Mouse (Mus musculus) layer of hippocampus, adult 2 months (tissue): ENCODE measurements around the gene Plscr2. TPM values are rescaled to one million over a fixed set of nuclear protein-coding genes. Genes with fewer than 3 reads are reported as not detected.

Experiments
- DNase-seq, 2 experiments: peaks; one replicate each; pipeline ENCODE4 v3.0.0; 2022; ENCODE audit warnings: low spot score in 2 of 2
- H3K27ac ChIP-seq: fragments of 200-600 bp; 2 replicates; pipeline ENCODE4 v1.8.1; 2022
- H3K4me3 ChIP-seq: fragments of 200-600 bp; 2 replicates; pipeline ENCODE4 v1.8.1; 2022; ENCODE audit warnings: mild to moderate bottlenecking
- CTCF ChIP-seq: fragments of 200-600 bp; conservative IDR thresholded peaks from 2 replicates; pipeline ENCODE4 v1.8.1; 2022; ENCODE audit warnings: antibody characterized with exemption, mild to moderate bottlenecking, moderate library complexity
- long read RNA-seq, 2 experiments: library from polyadenylated mRNA; stranded (forward); transcript quantifications; one replicate each; pipeline ENCODE4 v2.0.0; 2021; ENCODE audit warnings: borderline mapping rate in 2 of 2
- total RNA-seq, 2 experiments: library from RNA; stranded (reverse); gene quantifications; 2 replicates each; pipeline ENCODE4 v1.2.3; 2021

Plscr2 gene
- total RNA-seq = 1 to 10 TPM; 2.6 to 3.1 TPM
- long read RNA-seq, experiment 1, partial matches to known transcripts = 0 of 3 reads
- long read RNA-seq, experiment 1, other reads (novel, unspliced or antisense) = 0 of 3 reads
- long read RNA-seq, experiment 2, transcript Plscr2-205 (8 exons, 1,900 nt) = major isoform, 5 of 8 reads
- long read RNA-seq, experiment 2, partial matches to known transcripts = 1 of 8 reads
- long read RNA-seq, experiment 2, other reads (novel, unspliced or antisense) = 0 of 8 reads

GRCm38 (mm10) chr9:92275486-92276207, at the start of gene Plscr2:
Gene Plscr2 (plus strand): TSS chr9:92275602.
- H3K27ac ChIP-seq = peak within 1 kb of the TSS; percentile 68
- TF ChIP-seq CTCF = no peak
- DNase-seq = no peak
- peak within 1 kb of the TSS; percentile 40 for H3K4me3 ChIP-seq

- Histone ChIP-seq H3K27ac (no peak overlapping the region), H3K4me3 (no peak overlapping the region)
- no peak for TF ChIP-seq CTCF
- no peak for DNase-seq
These were observed 49.2 kb upstream of the Plscr2 start for GRCm38 (mm10) chr9:92226127-92226655.

DNA sequence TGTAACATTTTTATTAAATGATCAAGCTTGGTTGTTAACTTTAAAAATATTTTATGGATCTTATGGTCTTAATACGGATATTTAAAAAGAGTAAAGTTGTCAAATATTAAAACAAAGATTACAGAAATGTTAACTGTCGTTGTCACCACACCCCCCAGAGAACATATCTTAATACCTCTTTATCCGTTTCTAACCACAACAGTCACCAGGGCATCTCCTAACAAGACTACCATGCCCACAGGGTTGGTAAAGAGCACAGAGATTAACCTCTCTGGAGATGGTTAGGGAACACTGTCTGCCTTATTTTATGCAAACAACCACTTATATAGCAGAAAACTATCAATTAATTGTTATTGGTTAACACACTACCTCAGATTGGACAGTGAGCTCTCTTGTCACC, 48.6 kb upstream of the Plscr2 start:
- Histone ChIP-seq H3K4me3 (no peak overlapping the region), H3K27ac (no peak overlapping the region)
- DNase-seq = no peak
- TF ChIP-seq CTCF = no peak

GRCm38 (mm10) chr9:92228867-92229832, 46.3 kb upstream of the Plscr2 start:
- TF ChIP-seq CTCF = no peak
- H3K4me3 ChIP-seq = no peak overlapping the region
- H3K27ac ChIP-seq = no peak overlapping the region
- DNase-seq = no peak

GRCm38 (mm10) chr9:92229833-92230205, 45.6 kb upstream of the Plscr2 start:
- DNase-seq = no peak
- no peak overlapping the region for H3K27ac ChIP-seq
- no peak for TF ChIP-seq CTCF
- no peak overlapping the region for H3K4me3 ChIP-seq

DNA sequence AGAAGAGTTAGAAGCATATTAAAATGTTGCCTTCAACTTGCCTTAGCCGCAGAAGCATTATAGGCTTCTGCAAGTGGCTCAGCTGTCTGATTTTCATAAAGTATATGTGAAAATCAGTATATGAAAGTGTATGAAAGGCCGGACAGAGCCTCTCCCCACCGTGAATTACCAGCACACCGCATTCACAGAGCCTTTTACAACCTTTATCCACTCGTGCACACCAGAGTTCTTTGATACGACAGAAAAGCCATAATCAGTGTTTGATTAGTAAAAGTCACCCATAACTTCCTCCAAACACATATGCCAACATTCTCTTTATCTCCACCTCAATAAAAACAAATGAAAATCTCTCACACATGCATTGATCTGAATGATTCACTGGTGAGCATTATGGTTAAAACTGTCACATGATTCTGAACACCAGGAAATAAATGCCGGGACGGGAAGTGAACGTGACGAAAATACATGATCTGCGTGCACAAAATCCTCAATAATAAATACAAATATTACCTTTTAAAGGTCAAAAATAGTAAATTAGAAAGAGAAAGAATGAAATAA, 40.4 kb upstream of the Plscr2 start:
- Histone ChIP-seq H3K4me3 (no peak overlapping the region), H3K27ac (no peak overlapping the region)

GRCm38 (mm10) chr9:92248773-92249446, 26.5 kb upstream of the Plscr2 start:
- no peak for TF ChIP-seq CTCF
- Histone ChIP-seq H3K4me3 (no peak overlapping the region), H3K27ac (no peak overlapping the region)
- no peak for DNase-seq

More for the DNA sequence above, 40.4 kb upstream of the Plscr2 start:
- TF ChIP-seq CTCF = no peak
- DNase-seq = no peak

DNA sequence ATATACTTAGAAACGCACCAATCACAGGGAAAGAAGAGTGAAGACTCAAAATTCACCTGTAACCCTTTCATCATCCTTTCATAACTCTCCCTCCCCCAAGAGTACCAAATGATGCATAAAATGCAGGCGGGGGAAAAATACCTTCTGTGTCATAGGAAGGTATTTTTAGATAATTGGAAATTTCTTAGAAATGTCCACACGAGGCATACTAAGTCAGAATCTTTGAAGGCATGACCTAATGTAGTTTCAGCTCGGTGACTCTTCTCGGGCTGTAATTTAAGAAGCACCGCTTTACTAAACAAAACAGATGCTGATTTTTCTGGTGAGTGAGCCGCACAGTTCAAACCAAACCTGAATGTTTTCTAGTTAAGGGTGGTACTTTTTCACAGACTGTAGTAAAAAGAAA, 26.0 kb upstream of the Plscr2 start, which contains the start of gene Plscr1:
Gene Plscr1, plus strand, starts transcription at position 304 of the 406 bp plus-strand sequence.
- no peak for TF ChIP-seq CTCF
- DNase-seq = no peak
- Histone ChIP-seq H3K4me3 (peak within 1 kb of the TSS; percentile 66), H3K27ac (peak within 1 kb of the TSS; percentile 81)

DNA sequence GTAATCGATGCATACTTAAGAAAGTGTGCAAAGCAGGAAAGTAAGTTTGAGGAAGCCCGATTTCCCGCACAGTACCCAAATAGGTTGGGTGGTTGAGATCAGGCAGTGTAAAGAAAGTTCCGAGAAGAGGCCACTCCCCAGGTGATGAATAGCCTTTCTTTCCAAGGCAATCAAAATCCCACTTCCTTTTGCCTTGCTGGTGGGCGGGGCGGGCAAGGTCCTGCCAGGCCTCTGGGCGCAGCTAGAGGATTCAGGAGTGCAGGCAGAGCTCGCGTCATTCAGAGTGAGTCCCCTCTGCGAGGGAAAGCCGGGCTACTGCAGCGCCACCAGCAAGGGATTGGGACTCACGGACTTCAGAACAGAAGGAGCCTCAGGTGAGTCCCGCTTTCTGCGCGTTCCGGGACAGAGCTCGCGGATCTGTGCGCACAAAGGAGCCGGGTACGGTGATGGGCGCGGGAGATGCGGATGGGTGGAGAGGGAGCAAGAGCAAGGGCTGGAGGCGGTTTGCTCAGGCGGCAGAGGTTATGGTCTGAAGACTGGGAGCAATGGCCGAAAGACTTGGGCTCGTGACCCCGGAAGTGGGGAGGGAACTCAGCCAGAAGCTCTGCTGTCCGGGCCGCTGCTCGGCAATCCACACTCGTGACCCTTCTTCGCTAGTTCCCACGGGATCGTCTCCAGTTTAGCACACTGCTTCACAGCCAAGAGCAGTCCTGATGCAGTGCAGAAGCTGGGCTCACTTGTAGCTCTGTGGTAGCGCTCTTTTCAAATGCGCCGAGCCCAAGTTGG, 25.2 kb upstream of the Plscr2 start:
- peak overlapping the region; percentile 66 for H3K4me3 ChIP-seq
- TF ChIP-seq CTCF = no peak; the same call in 1 of the 2 replicates
- peak; percentile 6 to 22 for DNase-seq
- H3K27ac ChIP-seq = peak overlapping the region; percentile 81

GRCm38 (mm10) chr9:92252718-92253117, 22.7 kb upstream of the Plscr2 start:
- no peak for DNase-seq
- TF ChIP-seq CTCF = no peak
- Histone ChIP-seq H3K4me3 (no peak overlapping the region), H3K27ac (no peak overlapping the region)

GRCm38 (mm10) chr9:92253585-92254321, 21.6 kb upstream of the Plscr2 start:
- Histone ChIP-seq H3K27ac (no peak overlapping the region), H3K4me3 (no peak overlapping the region)
- no peak for DNase-seq
- TF ChIP-seq CTCF = no peak
